Mouse (Mus musculus): ENCODE measurements around the gene Atf3.

DNA sequence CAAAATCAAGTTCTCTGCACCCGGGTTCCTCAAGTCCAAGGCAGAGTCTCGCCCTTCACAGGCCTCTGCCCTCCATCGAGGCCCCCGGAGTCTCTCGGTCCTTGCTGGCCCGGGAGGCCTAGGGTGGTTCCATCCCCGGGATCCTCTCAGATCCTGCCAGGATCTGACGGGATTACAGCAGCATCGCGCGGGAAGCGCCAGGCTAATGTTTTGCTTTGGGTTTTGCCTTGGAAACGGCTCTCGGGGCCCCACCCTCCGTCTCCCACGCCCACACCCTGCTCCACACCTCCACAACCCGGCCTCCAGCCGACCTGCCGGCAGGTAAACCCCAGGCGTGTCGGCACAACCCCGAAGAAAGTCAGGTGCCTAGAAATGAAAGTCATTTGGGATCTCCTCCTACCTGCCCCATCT is 33.0 kb downstream of the Atf3 start:
- TF ChIP-seq POLR2A (IDR thresholded peaks at IDR 0.05; ENCODE audit: control insufficient read depth, low read depth, low read length) = no peak
- no peak for TF ChIP-seq CTCF (IDR thresholded peaks at IDR 0.05; ENCODE audit: control insufficient read depth, insufficient read depth, insufficient replicate concordance, low read depth, low read length)

All from testis, adult 2 months (tissue).